1 mouse cellular context compared by ENCODE assay signal in genomic region chr3:152314666-152315065, GRCm38 (mm10). TPM values are rescaled to one million over a fixed set of nuclear protein-coding genes. Genes with fewer than 3 reads are reported as not detected.
"Had no signal": no experiment of that assay in that cellular context is flagged by ENCODE, and none has a peak within 500 bp of the region (broad histone marks: within the 10 kb centered on the region; RNA-seq: fewer than 3 reads in every experiment).

No protein-coding gene starts in this region.

RNA-seq across cellular contexts. Expression of gene Nexn, which starts 48.5 kb away (rescaled TPM):
- total RNA-seq: megakaryocyte progenitor cell, adult 5-6 weeks had no signal
